Mouse (Mus musculus) CD8-positive naive resting alpha-beta T cell, adult 2 months (primary cell): ENCODE data around the gene Fez2.

Experiments used
- DNase-seq, 2 experiments: peaks; one replicate each; pipeline ENCODE4 v3.0.0; 2022; ENCODE audit warnings: low read depth in 2 of 2, low spot score in 2 of 2

Gene Fez2

GRCm38 (mm10) chr17:78408386-78408785 lies 9.6 kb downstream of the Fez2 start:
- no peak for DNase-seq

GRCm38 (mm10) chr17:78407581-78407980 lies 10.4 kb downstream of the Fez2 start:
- no peak for DNase-seq

- no peak for DNase-seq
Observed at GRCm38 (mm10) chr17:78406854-78407253, 11.1 kb downstream of the Fez2 start.

GRCm38 (mm10) chr17:78405336-78405735 lies 12.6 kb downstream of the Fez2 start:
- no peak for DNase-seq

- no peak for DNase-seq
Observed at GRCm38 (mm10) chr17:78403804-78404203, 14.1 kb downstream of the Fez2 start.

GRCm38 (mm10) chr17:78403229-78403628 lies 14.7 kb downstream of the Fez2 start:
- DNase-seq = no peak

GRCm38 (mm10) chr17:78402174-78402573 lies 15.8 kb downstream of the Fez2 start:
- no peak for DNase-seq

- DNase-seq = no peak
Observed at GRCm38 (mm10) chr17:78401713-78402112, 16.2 kb downstream of the Fez2 start.

GRCm38 (mm10) chr17:78401311-78401710 lies 16.6 kb downstream of the Fez2 start:
- no peak for DNase-seq

GRCm38 (mm10) chr17:78400130-78400840 lies 17.7 kb downstream of the Fez2 start:
- DNase-seq = peak; percentile 8 to 16

- DNase-seq = no peak
Observed at GRCm38 (mm10) chr17:78392401-78393087, 25.4 kb downstream of the Fez2 start.

GRCm38 (mm10) chr17:78389573-78389972 lies 28.4 kb downstream of the Fez2 start:
- no peak for DNase-seq

- DNase-seq = no peak
Observed at GRCm38 (mm10) chr17:78388101-78388847, 29.7 kb downstream of the Fez2 start.

GRCm38 (mm10) chr17:78387665-78388064 lies 30.3 kb downstream of the Fez2 start:
- DNase-seq = no peak

GRCm38 (mm10) chr17:78382321-78382720 lies 35.6 kb downstream of the Fez2 start:
- no peak for DNase-seq

GRCm38 (mm10) chr17:78379730-78380245 lies 38.2 kb downstream of the Fez2 start:
- DNase-seq = no peak

- no peak for DNase-seq
Observed at GRCm38 (mm10) chr17:78379079-78379729, 38.7 kb downstream of the Fez2 start.

GRCm38 (mm10) chr17:78376587-78376986 lies 41.4 kb downstream of the Fez2 start:
- DNase-seq = no peak

- no peak for DNase-seq
Observed at GRCm38 (mm10) chr17:78374756-78375155, 43.2 kb downstream of the Fez2 start.

- no peak for DNase-seq
Observed at GRCm38 (mm10) chr17:78373849-78374248, 44.1 kb downstream of the Fez2 start.

GRCm38 (mm10) chr17:78373174-78373573 lies 44.8 kb downstream of the Fez2 start:
- no peak for DNase-seq
